Comparison of ENCODE assay signal across 12 mouse cellular contexts in genomic region chr4:154787960-154788702, GRCm38 (mm10). TPM values are rescaled to one million over a fixed set of nuclear protein-coding genes. Genes with fewer than 3 reads are reported as not detected.
DNase-seq lines count a peak whose midpoint lies in the region; ATAC-seq lines count a peak whose summit lies in the region.
"Had no signal": no experiment of that assay in that cellular context is flagged by ENCODE, and none has a peak within 500 bp of the region (broad histone marks: within the 10 kb centered on the region; RNA-seq: fewer than 3 reads in every experiment).

No protein-coding gene starts in this region.

- no peak for ATAC-seq in kidney, embryonic 15.5 days (replicated peaks; ENCODE audit: low FRiP score)
- peak; percentile 12; the same call in 1 of the 2 replicates for ATAC-seq in embryonic facial prominence, embryonic 15.5 days (ENCODE audit: insufficient number of reproducible peaks, low FRiP score, low TSS enrichment, low read depth)
- ATAC-seq: activated CD4-positive, CD25-positive, alpha-beta regulatory T cell, adult 4 months had no signal

- 33% methylated on average over 13 of the region's 13 CpGs for WGBS in kidney, embryonic 15.5 days
- 35% methylated on average over 13 of the region's 13 CpGs for WGBS in embryonic facial prominence, embryonic 15.5 days

- no peak overlapping the region for H3K4me3 ChIP-seq in kidney, embryonic 15.5 days (replicated peaks)
- no peak overlapping the region for H3K4me3 ChIP-seq in embryonic facial prominence, embryonic 15.5 days (replicated peaks)

- H3K4me2 ChIP-seq in kidney, embryonic 15.5 days: no peak overlapping the region
- H3K4me2 ChIP-seq in embryonic facial prominence, embryonic 15.5 days (replicated peaks): no peak overlapping the region
- H3K4me2 ChIP-seq: hindbrain, embryonic 14.5 days had no signal

- H3K27ac ChIP-seq in kidney, embryonic 15.5 days: peak overlapping the region; percentile 50; the same call in 1 of the 2 replicates
- peak overlapping the region; percentile 60; the same call in 1 of the 2 replicates for H3K27ac ChIP-seq in embryonic facial prominence, embryonic 15.5 days (replicated peaks)
- H3K27ac ChIP-seq: hindbrain, embryonic 14.5 days; macrophage had no signal

- H3K27me3 ChIP-seq in kidney, embryonic 15.5 days: peaks cover 58% of the 10 kb centered on the region
- H3K27me3 ChIP-seq in embryonic facial prominence, embryonic 15.5 days: peaks cover 22% of the 10 kb centered on the region

- no peak overlapping the region for H3K9ac ChIP-seq in kidney, embryonic 15.5 days
- no peak overlapping the region for H3K9ac ChIP-seq in embryonic facial prominence, embryonic 15.5 days
- H3K9ac ChIP-seq: hindbrain, embryonic 14.5 days had no signal

- H3K4me1 ChIP-seq in kidney, embryonic 15.5 days: peaks cover 36% of the 10 kb centered on the region
- H3K4me1 ChIP-seq in embryonic facial prominence, embryonic 15.5 days: peaks cover 25% of the 10 kb centered on the region

- no peaks in the 10 kb centered on the region for H3K36me3 ChIP-seq in kidney, embryonic 15.5 days
- H3K36me3 ChIP-seq in embryonic facial prominence, embryonic 15.5 days: no peaks in the 10 kb centered on the region

- no peak for DNase-seq in kidney, adult 8-10 months
- DNase-seq in heart, postnatal 10 days: peak; percentile 60 to 62
- peak; percentile 43 for DNase-seq in lung, postnatal 25 days (ENCODE audit: low spot score)
- no peak for DNase-seq in frontal cortex, adult 2 months (ENCODE audit: extremely low spot score in 1 of 2, low spot score in 1 of 2)
- no peak for DNase-seq in adrenal gland, postnatal 25 days
- DNase-seq: right cerebral cortex, postnatal 4 days; thymus, postnatal 36 days had no signal

- no peaks in the 10 kb centered on the region for H3K9me3 ChIP-seq in kidney, embryonic 15.5 days (replicated peaks)
- no peaks in the 10 kb centered on the region for H3K9me3 ChIP-seq in embryonic facial prominence, embryonic 15.5 days (replicated peaks)

- intact Hi-C loops in heart, postnatal 10 days (cut with DNase I): no loop called here

RNA-seq across cellular contexts. Expression of gene Ttc34, which starts 49.1 kb away (rescaled TPM):
- 0.18 and 0.99 TPM in 2 replicates for polyA plus RNA-seq in kidney, embryonic 15.5 days (2015; fragmentation: Nextera tagmentation; extraction: Ambion mirVana)
- polyA plus RNA-seq in embryonic facial prominence, embryonic 15.5 days (2015; fragmentation: Nextera tagmentation; extraction: Ambion mirVana): 0.74 and 0.75 TPM in 2 replicates
- total RNA-seq in heart, postnatal 10 days (2021): under 1 TPM; 0.17 to 0.45 TPM
- 2.1 and 2.3 TPM in 2 replicates for polyA plus RNA-seq in frontal cortex, adult 2 months (2012; rRNA removed)
- total RNA-seq in adrenal gland, postnatal 25 days (2021): 0.52 TPM in 1 of 2 replicates, not detected in the other
- polyA plus RNA-seq: activated CD4-positive, CD25-positive, alpha-beta regulatory T cell, adult 4 months; macrophage had no signal

Comparison
In these comparisons a context has a peak if more than half of its experiments do, and no peak if none do; other contexts are left out.
1. DNase-seq: peak in heart, postnatal 10 days (2 of 2) and lung, postnatal 25 days (single experiment); none in kidney, adult 8-10 months (0 of 2), frontal cortex, adult 2 months (0 of 2) and adrenal gland, postnatal 25 days (single experiment).